Mouse (Mus musculus): ENCODE results near the gene Rock2.
A peak's percentile ranks its signal among the peaks of the same experiment; 100 is the strongest.

DNA sequence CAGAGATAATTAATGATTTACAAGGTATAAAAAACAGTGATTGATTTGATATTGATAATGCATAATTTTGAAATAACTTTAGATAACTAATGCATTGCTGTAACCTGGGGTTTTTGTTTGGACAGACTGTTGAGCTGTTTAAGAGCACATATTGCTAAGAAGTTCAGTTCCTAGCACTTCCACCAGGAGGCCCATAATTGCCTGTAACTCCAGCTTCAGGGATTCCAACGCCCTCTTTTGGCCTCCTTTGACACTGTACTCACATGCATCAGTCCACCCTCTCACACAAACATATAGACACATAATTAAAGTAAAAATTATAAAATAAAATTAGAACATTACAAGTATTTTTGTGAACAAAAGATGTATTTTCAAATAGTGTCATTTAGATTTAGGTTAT, 64.2 kb downstream of the Rock2 start:
- TF ChIP-seq CTCF (conservative IDR thresholded peaks at IDR 0.05; ENCODE audit: insufficient read depth, insufficient read length, low read depth, low read length) = peak; percentile 46
- TF ChIP-seq POLR2A (IDR thresholded peaks at IDR 0.05; ENCODE audit: low read depth, low read length) = no peak
